Mouse (Mus musculus): ENCODE measurements around the gene Nphp3. TPM values are rescaled to one million over a fixed set of nuclear protein-coding genes. Genes with fewer than 3 reads are reported as not detected.

The Nphp3 gene
- total RNA-seq (2021): 10 to 100 TPM in 1 of 2 experiments, 1 to 10 TPM in 1; 9.8 to 10.6 TPM
- long read RNA-seq, experiment 1, partial matches to known transcripts: 2 of 2 reads
- long read RNA-seq, experiment 1, other reads (novel, unspliced or antisense): 0 of 2 reads
- long read RNA-seq, experiment 2, partial matches to known transcripts: 0 of 1 reads
- long read RNA-seq, experiment 2, other reads (novel, unspliced or antisense): 1 of 1 reads

GRCm38 (mm10) chr9:104001921-104002859 is at the start of gene Nphp3:
Nphp3 (plus strand) TSS chr9:104002544.
- peak; percentile 95 to 98 for DNase-seq (ENCODE audit: low spot score in 2 of 2)

GRCm38 (mm10) chr9:103958722-103959121 is 43.6 kb upstream of the Nphp3 start:
- no peak for DNase-seq (ENCODE audit: low spot score in 2 of 2)

GRCm38 (mm10) chr9:103959989-103960388 is 42.4 kb upstream of the Nphp3 start:
- no peak for DNase-seq (ENCODE audit: low spot score in 2 of 2)

GRCm38 (mm10) chr9:103996496-103996895 is 5.8 kb upstream of the Nphp3 start:
- peak in 1 of 2 experiments; percentile 14 for DNase-seq (ENCODE audit: low spot score in 2 of 2)

GRCm38 (mm10) chr9:104000601-104001000 is 1.7 kb upstream of the Nphp3 start:
- DNase-seq (ENCODE audit: low spot score in 2 of 2): no peak

GRCm38 (mm10) chr9:104002913-104003330 is 578 bp downstream of the Nphp3 start:
- DNase-seq (ENCODE audit: low spot score in 2 of 2): peak in 1 of 2 experiments; percentile 31

GRCm38 (mm10) chr9:104014526-104014925 is 12.2 kb downstream of the Nphp3 start:
- DNase-seq (ENCODE audit: low spot score in 2 of 2): no peak

- DNase-seq (ENCODE audit: low spot score in 2 of 2): no peak
Measured at GRCm38 (mm10) chr9:104021026-104021425, 18.7 kb downstream of the Nphp3 start.

GRCm38 (mm10) chr9:104027186-104027585 is 24.8 kb downstream of the Nphp3 start:
- DNase-seq (ENCODE audit: low spot score in 2 of 2): no peak

- DNase-seq (ENCODE audit: low spot score in 2 of 2): no peak
Measured at GRCm38 (mm10) chr9:104029861-104030260, 27.5 kb downstream of the Nphp3 start.

GRCm38 (mm10) chr9:104034231-104034630 is 31.9 kb downstream of the Nphp3 start:
- no peak for DNase-seq (ENCODE audit: low spot score in 2 of 2)

- DNase-seq (ENCODE audit: low spot score in 2 of 2): no peak
Measured at GRCm38 (mm10) chr9:104034718-104035117, 32.4 kb downstream of the Nphp3 start.

- DNase-seq (ENCODE audit: low spot score in 2 of 2): peak; percentile 26 to 72
Measured at GRCm38 (mm10) chr9:104035261-104036015, 33.1 kb downstream of the Nphp3 start.

GRCm38 (mm10) chr9:104038266-104038665 is 35.9 kb downstream of the Nphp3 start:
- DNase-seq (ENCODE audit: low spot score in 2 of 2): no peak

- DNase-seq (ENCODE audit: low spot score in 2 of 2): no peak
Measured at GRCm38 (mm10) chr9:104039031-104039695, 36.8 kb downstream of the Nphp3 start.

GRCm38 (mm10) chr9:104039742-104040141 is 37.4 kb downstream of the Nphp3 start:
- DNase-seq (ENCODE audit: low spot score in 2 of 2): no peak

GRCm38 (mm10) chr9:104040362-104040761 is 38.0 kb downstream of the Nphp3 start, which contains the start of gene Gm28305:
Gm28305 (plus strand) TSS chr9:104040662.
- no peak for DNase-seq (ENCODE audit: low spot score in 2 of 2)

- no peak for DNase-seq (ENCODE audit: low spot score in 2 of 2)
Measured at GRCm38 (mm10) chr9:104043676-104044075, 41.3 kb downstream of the Nphp3 start.

GRCm38 (mm10) chr9:104051028-104051427 is 48.7 kb downstream of the Nphp3 start:
- DNase-seq (ENCODE audit: low spot score in 2 of 2): no peak

- DNase-seq (ENCODE audit: low spot score in 2 of 2): peak; percentile 35 to 36
Measured at GRCm38 (mm10) chr9:104062430-104063243, 60.3 kb downstream of the Nphp3 start, which contains the start of gene Uba5. Uba5 (minus strand) TSS chr9:104063134.

All from adrenal gland, postnatal 4 days (tissue).